Mouse (Mus musculus): ENCODE measurements around the gene Elmo2.

Gene Elmo2

DNA sequence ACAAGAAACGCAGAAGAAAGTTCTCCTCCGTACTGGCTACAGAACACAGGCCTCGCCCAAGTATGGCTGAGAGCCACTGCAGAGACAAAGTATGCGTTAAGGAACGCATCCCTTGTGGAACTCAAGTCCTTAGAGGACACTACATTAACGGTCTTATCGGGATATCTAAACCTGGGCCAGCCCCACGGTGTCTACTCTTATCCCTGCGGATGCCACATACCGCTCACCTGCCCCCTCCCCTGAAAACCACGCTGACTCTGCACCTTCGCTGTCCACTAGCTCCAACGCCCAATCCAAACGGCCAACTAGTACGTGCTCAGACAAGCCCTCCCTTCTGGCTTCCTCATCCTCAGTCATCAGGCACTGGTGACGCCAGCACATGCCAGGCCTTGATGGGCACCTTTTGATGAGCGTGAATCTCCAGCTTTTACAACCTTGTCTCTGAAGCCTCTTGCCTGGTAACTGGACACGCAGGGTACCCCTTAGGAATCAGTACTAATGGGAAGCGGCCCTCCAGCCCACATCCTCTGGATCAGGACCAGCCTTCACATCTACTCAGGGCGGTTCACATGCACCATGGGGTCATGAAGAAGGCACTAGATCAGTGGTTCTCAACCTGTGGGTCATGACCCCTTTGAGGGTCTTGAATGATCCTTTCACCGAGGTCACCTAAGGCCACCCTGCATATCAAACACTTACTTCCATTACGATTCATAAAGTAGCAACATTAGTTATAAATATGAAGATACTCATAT lies 4.1 kb downstream of the Elmo2 start:
- no peak for DNase-seq

DNA sequence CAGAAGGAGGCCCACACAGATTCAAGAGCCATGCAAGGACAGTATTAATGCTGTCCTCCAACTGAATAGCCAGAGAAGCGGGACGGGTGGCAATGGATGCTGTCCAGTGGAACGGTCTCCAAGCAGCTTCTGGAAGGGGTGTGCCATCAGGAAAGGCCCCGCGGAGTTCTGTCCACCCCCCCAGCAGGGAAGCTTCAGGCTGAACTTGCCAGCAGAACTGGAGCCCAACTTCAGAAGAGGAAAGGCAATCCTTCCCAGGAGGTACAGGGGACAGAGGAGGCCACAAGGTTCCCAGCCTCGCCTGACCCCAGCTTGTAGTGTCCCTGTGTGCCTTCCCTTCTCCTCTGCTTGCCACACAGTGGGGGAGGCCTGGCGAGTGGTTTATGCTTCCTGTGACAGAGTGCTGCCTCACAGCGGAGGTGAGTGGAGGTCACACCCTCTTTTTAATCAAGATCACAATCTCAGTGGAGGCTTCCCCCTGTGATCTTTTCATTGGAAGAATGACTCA lies 4.8 kb downstream of the Elmo2 start:
- peak; percentile 61 to 62 for DNase-seq

DNA sequence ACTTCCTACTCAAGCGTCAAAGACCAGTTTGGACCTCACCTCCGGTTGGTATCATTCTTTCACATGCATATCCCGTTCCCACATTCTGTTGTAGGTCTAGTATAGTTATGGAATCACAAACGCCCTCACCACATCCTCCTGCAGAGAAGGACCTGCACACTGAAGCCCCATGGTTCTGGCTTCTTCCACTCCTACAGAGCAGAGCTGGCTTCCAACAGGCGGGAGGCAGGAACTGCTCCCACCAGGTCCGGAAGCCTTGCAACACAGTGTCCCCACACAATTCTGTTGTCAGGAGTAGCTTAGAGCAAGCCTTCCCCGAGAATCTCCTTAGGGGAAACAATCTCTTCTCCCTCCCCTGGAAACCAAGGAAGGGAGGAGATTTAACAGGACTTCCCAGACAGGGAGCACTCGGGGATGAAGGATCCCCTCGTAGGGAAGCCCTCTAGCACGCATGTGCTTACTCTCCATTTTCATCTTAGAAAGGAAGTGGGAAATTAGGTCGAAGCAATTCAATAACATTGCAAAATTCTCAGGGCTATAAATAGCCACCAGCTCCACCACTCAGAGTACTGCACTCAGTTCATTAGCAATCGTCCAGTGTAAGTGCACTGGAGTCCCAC lies 5.6 kb downstream of the Elmo2 start:
- peak; percentile 41 to 62 for DNase-seq

DNA sequence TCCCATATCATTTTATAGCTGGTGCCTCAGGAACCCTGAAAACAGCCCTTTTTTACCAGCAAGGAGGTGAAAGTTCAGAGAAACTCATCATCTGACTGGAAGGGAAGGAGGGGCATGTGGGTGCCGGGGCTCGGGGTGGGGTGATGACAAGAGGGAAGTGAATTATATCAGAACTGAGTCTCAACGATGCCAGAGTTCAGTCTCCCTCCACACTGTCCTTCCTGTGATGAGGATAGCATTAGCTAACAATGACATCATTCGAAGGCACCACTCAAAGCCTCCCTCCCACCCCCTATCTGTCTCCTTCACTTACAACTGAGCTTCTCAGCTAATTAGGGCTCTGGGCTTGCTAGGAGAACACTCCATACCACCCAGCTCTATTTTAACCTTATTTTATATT lies 6.8 kb downstream of the Elmo2 start:
- no peak for DNase-seq

DNA sequence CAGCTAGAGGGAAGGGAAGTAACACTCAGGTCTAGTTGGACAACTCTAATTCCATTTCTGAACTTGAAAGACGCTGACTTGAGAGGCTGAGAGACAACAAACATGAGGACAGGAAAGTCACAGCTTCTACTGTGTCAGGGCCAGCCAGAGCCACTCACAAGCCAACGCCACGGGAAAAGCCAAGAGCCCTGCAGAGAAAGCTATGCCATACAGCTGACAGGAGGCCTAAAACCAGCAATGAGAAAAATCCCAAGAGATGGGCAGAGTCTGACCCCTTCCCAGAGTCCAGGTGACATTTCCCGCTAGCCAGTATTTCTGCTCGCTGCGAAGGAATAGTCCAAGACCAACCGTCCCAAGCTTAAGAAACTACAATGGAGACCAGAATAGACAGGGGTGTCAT lies 7.3 kb downstream of the Elmo2 start:
- peak; percentile 27 to 50 for DNase-seq

DNA sequence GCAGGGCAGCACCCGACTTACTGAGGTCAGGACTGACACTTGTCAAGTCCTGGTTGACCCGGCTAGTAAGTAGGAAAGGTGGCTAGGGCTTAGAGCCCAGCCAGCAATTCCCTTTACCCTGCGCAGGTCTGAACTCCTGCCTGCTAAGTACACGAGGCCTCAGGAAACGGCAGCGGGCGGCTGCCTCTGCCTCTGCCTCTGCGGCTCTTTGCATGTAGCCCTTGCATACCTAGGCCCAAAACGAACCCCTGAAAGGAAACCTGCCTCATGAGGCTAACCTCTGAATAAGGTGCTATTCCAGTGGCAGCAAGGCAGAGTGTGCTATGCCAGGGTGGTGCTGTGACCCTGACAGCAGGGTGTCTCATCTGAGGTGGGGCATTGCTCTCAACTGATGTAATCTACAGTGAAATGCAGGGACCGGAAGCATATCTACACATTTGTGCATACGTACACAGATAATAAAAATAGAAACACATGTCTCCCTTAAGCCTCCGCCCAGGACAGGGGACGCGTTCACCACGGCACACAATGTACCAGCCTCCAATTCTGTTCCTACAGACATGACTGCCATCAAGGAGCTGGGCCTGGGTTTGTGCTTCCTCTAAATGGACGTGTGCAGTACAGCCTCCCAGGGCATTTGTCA lies 8.5 kb downstream of the Elmo2 start:
- DNase-seq, result peak; percentile 11 to 24

DNA sequence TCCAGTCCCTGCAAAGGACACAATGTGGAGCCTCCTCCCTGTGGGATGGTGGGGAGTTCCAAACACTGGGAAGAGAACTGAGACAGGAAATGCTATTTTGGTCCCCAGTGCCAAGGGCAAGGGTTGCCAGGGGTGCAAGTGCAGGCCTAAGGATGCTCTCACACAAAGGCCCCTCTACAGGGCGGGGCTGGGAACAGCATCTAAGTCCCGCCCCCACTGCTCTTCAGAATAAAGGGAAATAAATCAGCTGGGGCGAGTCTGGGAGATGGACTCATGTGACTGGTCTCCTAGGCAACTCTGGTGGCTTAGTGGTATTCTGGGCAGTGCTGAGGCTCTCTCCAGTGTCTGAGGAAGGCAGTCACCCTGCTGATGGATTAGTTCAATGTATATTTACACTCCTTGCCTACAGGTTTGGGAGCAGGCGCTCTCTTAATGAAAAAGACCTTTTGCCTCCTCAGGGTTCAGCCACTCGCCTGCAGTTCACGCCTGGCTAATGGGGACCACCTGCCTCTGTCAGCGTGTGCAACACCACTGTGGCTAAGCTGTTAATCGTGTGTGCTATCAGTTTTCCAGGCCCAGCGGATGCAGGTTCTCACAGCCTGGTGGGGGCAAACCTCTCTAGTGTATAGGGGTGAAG lies 9.3 kb downstream of the Elmo2 start:
- DNase-seq, result peak; percentile 50 to 54

DNA sequence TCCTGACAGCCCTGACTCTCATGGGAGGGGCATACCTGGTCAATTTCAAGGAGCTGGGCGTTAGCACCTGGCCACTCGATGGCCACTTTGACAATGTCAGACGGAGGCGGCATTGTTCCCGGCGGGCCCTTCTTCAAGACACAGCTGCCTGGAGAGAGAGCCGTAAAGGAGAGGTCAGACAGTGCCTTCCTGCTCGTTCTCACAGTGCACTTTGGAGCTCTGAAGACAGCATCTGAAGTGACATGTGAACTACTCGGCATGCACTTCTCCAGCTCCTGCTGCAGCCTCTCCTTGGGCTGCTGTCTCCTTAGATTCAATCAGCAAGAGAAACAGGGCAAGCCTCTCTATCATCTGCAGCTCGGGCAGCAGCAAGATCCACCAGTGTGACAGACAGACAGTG lies 10.1 kb downstream of the Elmo2 start:
- peak in 1 of 2 experiments; percentile 26 for DNase-seq

DNA sequence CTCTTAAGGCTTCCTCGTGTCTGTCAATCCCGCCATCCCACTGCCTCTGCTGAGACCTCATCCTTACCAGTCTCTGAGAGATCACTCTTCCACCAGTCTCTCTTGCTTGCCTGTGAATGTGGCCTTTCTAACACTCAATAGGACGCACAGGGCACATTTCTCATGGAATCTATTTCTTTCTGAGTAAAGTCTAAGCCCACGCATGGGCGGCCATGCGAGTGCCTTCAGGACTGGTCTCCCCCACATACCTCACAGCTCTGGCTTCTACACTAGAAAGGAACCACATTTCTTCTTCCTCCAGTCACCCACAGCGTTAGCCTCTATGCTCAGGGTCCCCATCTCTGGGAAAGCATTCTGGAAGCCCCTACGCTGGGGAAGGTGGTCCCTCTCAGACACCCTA lies 12.1 kb downstream of the Elmo2 start:
- no peak for DNase-seq

DNA sequence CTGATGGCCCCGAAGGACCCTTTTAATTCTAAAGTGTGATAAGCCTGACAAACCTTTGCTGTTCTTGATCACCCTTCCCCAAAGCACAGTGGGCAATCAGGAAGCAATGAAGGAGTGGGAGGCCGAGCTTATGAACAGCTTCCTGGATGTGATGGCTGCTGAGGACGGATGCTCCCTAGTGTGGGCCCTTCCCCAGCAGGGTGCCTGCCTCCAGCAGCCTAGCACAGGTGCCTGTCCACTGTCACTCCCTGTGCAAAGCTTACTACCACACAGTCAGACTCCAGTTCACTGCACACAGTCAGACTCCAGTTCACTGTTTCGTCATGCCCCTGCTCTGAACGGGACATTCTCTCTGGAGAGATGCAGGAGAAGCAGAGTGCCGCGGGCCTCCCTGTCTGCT lies 13.9 kb downstream of the Elmo2 start:
- peak in 1 of 2 experiments; percentile 50 for DNase-seq

DNA sequence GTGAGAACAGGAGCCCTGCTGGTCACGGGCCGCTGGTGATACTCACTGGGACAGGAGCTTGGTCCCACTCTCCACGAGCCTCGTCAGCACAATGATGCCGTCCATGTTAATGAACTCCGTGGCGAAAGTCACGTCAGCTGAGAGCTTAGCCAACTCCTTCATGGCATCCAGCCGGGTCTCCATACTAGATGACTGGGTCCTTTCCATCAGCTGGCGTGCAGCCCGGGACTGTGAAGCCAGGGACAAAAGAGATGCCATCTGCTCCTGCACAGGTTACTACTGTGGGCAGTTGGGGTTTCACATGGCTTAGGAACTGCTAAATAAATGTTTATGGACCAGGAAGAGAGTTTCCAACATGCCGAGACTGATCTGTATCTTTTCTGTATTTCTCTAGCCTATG lies 14.7 kb downstream of the Elmo2 start:
- DNase-seq, result peak; percentile 100

DNA sequence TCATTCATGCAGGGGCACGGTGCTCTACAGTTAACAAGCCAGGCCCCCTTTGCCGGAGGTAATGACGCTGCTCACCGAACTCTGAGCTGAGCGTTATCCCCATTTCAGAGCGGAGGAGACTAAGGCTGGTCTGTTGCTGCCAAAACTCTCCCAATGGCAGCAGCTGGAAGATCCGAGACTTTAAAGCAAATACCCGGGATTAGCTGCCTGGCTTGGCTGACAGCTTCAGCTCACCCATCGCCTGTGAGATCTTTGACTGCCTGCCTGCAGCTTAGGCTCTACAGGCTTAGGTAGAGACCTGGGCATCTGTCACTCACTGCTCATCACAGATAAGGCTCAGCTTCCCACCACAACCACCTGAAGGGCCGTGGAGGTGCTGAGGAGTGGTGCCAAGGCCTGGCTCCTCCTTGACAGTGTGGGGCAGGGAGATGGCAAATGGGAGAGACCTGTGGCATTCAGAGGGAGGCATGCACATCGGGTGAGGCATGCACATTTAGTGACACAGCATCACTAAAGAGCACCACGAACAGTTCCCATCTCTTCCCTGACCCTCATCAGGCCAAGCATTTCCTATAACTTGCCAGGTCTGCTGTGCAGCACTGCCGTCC lies 15.4 kb downstream of the Elmo2 start:
- DNase-seq, result peak; percentile 61 to 67

DNA sequence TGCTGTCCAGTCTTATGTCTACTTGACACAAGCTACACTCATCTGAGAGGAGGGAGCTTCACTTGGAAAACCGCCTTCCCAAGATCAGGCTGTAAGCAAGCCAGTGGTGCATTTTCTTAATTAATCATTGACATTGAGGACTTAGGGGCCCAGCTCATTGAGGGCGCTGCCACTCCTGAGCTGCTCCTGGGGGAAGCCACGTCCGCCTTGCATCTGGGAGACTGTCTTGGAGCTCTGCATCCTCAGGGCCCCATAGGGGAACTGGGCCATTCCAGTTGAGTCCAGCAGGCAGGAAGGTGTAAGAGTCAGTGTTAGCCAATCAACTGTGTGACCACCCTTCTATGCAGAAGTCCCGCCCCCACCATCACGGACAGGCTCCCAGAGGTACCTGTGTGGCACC lies 18.5 kb downstream of the Elmo2 start:
- DNase-seq, result no peak

DNA sequence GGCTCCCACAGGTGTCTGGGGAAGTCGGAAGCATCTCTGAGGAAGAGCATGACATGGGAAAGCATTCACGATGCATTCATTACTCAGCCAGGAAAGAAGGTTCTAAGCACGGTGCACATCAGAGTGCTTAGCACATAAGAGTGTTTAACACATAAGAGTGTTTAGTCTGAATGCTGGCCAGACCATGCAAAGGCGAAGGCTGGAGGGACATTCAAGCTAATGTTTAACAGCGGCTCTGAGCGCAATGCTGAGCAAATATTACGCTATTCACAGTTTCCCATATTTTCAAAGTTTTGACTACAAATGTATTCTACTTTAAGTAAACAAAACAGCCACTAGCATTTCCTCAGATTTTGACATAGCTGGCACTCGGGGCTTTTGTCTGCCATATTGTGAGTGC lies 20.8 kb downstream of the Elmo2 start:
- DNase-seq, result no peak

DNA sequence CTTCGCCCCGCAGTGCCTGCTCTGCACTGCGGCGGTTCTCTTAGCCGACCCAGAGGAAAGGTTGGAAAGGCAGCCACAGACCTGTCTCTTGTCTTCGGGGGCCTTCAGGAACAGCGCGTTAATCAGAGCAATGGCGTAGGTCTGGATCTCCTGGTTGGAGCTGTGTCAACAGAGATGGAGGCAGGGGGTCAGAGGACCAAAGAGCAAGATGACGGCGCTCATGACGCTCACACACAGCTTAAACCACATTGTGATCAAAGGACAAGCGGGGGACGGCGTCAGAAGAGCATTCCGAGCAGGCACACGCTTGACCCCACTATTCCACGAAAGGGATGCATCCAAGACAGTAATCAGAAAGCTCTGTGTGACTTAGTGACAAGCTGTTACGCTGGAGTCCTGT lies 21.5 kb downstream of the Elmo2 start:
- DNase-seq, result no peak

DNA sequence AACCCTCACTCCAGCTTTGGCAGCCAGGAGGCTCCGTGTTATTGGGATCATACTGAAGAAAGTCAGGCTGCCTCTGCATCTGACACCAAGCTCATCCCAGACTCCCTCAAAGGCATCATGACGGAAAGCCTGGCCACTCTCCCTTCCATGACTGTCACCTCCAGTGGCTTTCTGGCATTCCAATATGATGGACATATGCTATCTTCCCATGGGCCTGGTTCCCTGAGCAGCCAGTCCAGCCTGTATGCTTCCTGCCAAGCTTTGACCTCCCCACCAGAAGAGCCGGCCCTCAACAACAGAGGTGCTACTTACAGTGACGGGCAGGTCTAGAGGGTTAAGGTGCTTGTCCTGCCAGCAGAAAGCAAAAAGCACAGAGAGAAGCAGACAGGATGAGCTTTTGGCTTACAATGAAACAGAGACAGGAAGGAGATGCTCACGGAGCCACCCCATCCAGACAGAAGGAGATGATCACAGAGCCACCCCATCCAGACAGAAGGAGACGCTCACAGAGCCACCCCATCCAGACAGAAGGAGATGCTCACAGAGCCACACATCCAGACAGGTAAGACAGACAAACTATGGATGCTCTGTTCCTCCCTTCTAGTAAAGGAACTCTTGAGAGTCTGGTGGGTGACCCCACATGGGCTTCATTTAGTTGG lies 22.8 kb downstream of the Elmo2 start:
- DNase-seq, result peak; percentile 78 to 84

DNA sequence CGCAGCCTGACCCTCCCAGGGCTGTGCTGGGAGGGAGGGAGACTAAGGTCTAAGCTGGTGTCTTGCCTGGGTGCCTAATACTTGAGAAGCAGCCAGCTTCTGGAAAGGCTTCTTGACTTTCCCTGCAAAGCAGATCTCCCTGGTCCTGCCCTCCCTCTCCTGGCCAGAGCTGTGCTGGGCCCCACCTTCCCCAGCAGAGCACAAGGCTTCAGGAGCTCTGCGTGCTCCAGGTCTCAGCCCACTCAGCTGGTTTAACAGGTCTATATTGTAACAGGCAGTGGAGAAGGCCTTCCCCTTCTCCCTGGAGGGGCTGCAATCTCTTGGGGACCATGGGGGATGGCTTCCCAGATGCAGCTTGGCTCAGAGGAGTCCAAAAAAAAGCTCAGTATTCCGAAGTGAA lies 24.9 kb downstream of the Elmo2 start:
- no peak for DNase-seq

DNA sequence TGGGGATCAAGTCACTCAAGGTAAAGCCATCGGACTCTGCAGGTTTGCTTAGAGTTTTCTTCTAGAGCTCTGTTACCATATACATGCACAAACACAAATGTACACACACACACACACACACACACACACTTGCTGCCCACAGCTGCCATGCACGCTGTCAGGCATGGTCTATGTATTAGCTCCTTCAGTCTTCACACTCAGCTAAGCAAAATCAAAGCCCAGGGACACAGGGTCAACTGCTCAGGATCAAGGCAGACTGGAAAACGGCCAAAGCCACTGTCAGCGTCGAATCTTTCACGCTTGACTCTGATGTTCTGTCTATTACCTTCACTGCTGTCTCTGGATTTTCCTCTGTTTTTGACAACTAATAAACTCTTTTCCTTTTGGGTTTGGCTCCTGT lies 25.4 kb downstream of the Elmo2 start:
- DNase-seq, result no peak

DNA sequence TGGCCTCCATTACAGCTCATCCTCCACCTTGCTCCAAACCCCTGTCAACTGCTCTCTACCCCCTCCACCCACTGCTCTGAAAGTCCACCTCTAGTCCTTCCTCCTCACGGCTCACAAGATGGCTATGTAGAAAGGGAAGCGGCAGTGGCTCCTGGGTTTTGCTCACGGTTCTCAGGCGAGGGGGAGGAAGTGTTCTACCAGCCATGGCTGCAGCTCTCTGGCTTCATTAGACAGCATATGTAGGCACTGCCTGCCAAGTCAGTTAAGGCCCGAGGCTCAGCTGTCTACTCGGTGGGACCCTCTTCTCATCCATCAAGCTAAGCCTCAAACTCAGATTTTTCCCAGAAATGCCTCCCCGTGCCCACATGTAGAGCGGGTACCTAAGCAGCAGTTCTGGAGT lies 25.9 kb downstream of the Elmo2 start:
- DNase-seq, result peak; percentile 67 to 71

DNA sequence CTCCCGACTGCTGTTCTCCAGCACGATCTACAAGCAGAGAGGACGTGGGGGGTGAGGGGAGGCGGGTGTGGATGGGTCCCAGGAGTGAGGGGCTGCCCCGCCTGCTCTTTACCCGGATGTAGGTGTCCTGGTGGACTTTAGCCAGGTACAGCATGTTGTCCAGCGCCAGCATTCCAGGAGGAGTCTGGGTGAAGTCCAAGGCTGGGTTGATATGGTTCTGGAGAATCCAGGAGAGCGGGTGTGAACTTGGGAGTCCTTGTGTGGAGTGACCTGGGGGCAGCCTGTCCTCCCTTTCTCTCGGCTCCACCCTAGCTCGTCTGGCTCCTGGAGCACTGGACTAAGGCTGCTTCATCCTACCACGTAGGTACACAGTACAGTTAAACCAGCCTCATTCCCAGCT lies 28.9 kb downstream of the Elmo2 start:
- no peak for DNase-seq

DNA sequence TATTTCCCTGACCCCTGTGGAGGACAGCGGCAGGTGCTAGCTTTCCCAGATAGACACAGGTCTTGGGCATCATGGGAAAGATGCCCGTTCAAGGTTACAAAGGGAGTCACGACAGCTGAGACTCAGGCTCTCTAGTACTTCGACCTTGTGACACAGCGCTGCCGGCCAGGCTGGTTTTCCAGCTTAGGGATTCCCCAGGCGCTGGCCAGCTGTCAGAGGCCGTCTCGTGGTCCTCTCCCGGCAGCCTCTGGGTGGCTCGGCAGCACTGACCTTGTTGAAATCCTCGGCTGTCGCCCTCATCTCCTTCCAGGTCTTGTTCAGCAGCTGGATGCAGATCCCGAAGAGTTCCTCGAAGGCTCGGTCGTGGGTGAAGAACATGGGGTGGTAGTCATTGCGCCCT lies 29.7 kb downstream of the Elmo2 start:
- DNase-seq, result peak in 1 of 2 experiments; percentile 16

DNA sequence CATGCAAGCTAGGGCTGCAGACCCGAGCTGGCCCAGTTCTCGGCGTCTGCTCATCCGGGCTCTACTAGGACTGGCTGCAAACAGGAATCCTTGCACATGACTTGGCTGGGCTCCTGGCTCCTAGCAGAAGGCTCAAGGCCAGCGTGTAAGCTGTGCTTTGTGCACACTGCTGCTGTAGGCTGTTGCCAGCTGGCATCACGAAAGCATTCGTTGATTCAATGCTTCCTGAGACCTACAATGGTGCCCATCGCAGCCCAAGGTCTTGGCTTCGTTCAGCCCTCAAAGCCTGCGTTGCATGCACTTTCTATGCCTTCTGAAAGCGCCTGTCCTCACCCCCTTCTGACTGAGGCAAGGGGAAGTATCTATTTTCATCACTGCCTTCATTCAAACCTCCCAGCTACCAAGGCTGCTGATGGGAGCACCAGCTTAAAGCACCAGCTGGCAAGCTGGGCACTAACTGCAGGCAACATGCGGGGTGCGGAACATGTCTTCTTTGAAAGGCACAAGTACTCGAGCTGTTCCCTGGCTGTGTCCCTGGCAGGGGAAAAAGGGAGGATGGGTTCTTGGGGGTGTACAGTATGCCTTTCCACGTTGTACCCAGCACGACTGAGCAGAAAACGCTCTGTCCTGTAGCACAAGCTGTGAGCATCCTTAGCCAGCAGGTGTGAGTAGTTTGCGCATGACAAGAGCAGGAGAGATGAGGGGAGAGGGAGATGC lies 37.8 kb downstream of the Elmo2 start:
- DNase-seq, result peak; percentile 96 to 98

All from cerebellum, postnatal 14 days (tissue).